Mouse (Mus musculus): ENCODE measurements at regions not wholly inside any gene's neighbourhood (a gene's known extent, or its start where the extent isn't known, plus 50 kb on each side); places are given as distances from the start of the nearest gene placed in this dataset.

GRCm38 (mm10) chr3:136549471-136549870 lies 120.5 kb upstream of the Ppp3ca start:
- Histone ChIP-seq H3K9me3 (replicated peaks; ENCODE audit: low read length) (no peaks in the 10 kb centered on the region), H3K4me2 (ENCODE audit: insufficient read depth, low read depth, poor library complexity, severe bottlenecking) (no peak overlapping the region), H3K4me1 (ENCODE audit: control insufficient read depth in 1 of 2, insufficient read depth in 2 of 2) (no peaks in the 10 kb centered on the region), H3K4me3 (replicated peaks in 1 of 3; ENCODE audit: low read depth in 2 of 3, low read length in 2 of 3, poor library complexity in 1 of 3) (no peak overlapping the region), H3K36me3 (replicated peaks in 1 of 2; ENCODE audit: control insufficient read depth in 1 of 2, insufficient read depth in 1 of 2, low read length in 1 of 2) (no peaks in the 10 kb centered on the region), H3K79me2 (replicated peaks; ENCODE audit: control insufficient read depth, extremely low read depth, insufficient read depth, poor library complexity, severe bottlenecking) (no peaks in the 10 kb centered on the region), H3K27ac (ENCODE audit: insufficient read depth, low read depth) (no peak overlapping the region), H3K27me3 (replicated peaks) (no peaks in the 10 kb centered on the region), H3K9ac (ENCODE audit: insufficient read depth, low read depth) (no peak overlapping the region)
- DNase-seq (ENCODE audit: extremely low read depth): no peak
- dilution Hi-C loops (cut with MboI; ENCODE audit: extremely low pct_ligation_motif_present, extremely low pct_unique_long_range_greater_than_20kb, low sequenced_read_pairs): no loop called here
- no peak for TF ChIP-seq ELF1 (IDR thresholded peaks at IDR 0.05; ENCODE audit: low read depth, low read length)
- TF ChIP-seq ZC3H11A (IDR thresholded peaks at IDR 0.05; ENCODE audit: low read depth, low read length): no peak
- no peak for TF ChIP-seq MAX (IDR thresholded peaks at IDR 0.05; ENCODE audit: low read length)
- TF ChIP-seq JUN (IDR thresholded peaks at IDR 0.05; ENCODE audit: insufficient read depth, low read depth, low read length): no peak
- no peak for TF ChIP-seq CHD1 (IDR thresholded peaks at IDR 0.05; ENCODE audit: low read depth, low read length)
- no peak for TF ChIP-seq KAT2A (IDR thresholded peaks at IDR 0.05; ENCODE audit: insufficient replicate concordance, low read length)
- no peak for TF ChIP-seq POLR2A (IDR thresholded peaks at IDR 0.05; ENCODE audit: low read depth, low read length)
- in situ Hi-C loops (cut with MboI; ENCODE audit: low pct_ligation_motif_present, low pct_unique_long_range_greater_than_20kb, low sequenced_read_pairs): no loop called here

- dilution Hi-C loops (cut with MboI; ENCODE audit: extremely low pct_ligation_motif_present, extremely low pct_unique_long_range_greater_than_20kb, low sequenced_read_pairs): no loop called here
- no peak for DNase-seq (ENCODE audit: extremely low read depth)
- H3K9ac ChIP-seq (ENCODE audit: insufficient read depth, low read depth): no peak overlapping the region
These were observed 138.3 kb upstream of the Ppp3ca start for GRCm38 (mm10) chr3:136531604-136532003.

GRCm38 (mm10) chr3:136508575-136508974 lies 161.3 kb upstream of the Ppp3ca start:
- Histone ChIP-seq H3K27me3 (replicated peaks) (no peaks in the 10 kb centered on the region), H3K4me1 (ENCODE audit: control insufficient read depth in 1 of 2, insufficient read depth in 2 of 2) (peaks cover 3 to 22% of the 10 kb centered on the region in 2 experiments; a peak in 2 of 4 replicates), H3K9me3 (replicated peaks; ENCODE audit: low read length) (peaks cover 2% of the 10 kb centered on the region), H3K9ac (ENCODE audit: insufficient read depth, low read depth) (no peak overlapping the region), H3K4me2 (ENCODE audit: insufficient read depth, low read depth, poor library complexity, severe bottlenecking) (no peak overlapping the region), H3K4me3 (replicated peaks in 1 of 3; ENCODE audit: low read depth in 2 of 3, low read length in 2 of 3, poor library complexity in 1 of 3) (no peak overlapping the region), H3K27ac (ENCODE audit: insufficient read depth, low read depth) (no peak overlapping the region), H3K36me3 (replicated peaks in 1 of 2; ENCODE audit: control insufficient read depth in 1 of 2, insufficient read depth in 1 of 2, low read length in 1 of 2) (no peaks in the 10 kb centered on the region), H3K79me2 (replicated peaks; ENCODE audit: control insufficient read depth, extremely low read depth, insufficient read depth, poor library complexity, severe bottlenecking) (no peaks in the 10 kb centered on the region)
- TF ChIP-seq USF1 (IDR thresholded peaks at IDR 0.05; ENCODE audit: low read depth, low read length): no peak
- no peak for TF ChIP-seq CHD1 (IDR thresholded peaks at IDR 0.05; ENCODE audit: low read depth, low read length)
- TF ChIP-seq MAX (IDR thresholded peaks at IDR 0.05; ENCODE audit: low read length): no peak
- TF ChIP-seq UBTF (IDR thresholded peaks at IDR 0.05; ENCODE audit: low read depth, low read length): no peak
- TF ChIP-seq CHD2 (IDR thresholded peaks at IDR 0.05; ENCODE audit: low read length): no peak
- no peak for TF ChIP-seq ZMIZ1 (IDR thresholded peaks at IDR 0.05; ENCODE audit: low read depth, low read length)
- no peak for TF ChIP-seq PAX5 (IDR thresholded peaks at IDR 0.05; ENCODE audit: low read length)
- TF ChIP-seq KAT2A (IDR thresholded peaks at IDR 0.05; ENCODE audit: insufficient replicate concordance, low read length): no peak
- no peak for TF ChIP-seq RCOR1 (conservative IDR thresholded peaks at IDR 0.05; ENCODE audit: low read depth, low read length)
- in situ Hi-C loops (cut with MboI; ENCODE audit: low pct_ligation_motif_present, low pct_unique_long_range_greater_than_20kb, low sequenced_read_pairs) (no loop called here), dilution Hi-C loops (cut with MboI; ENCODE audit: extremely low pct_ligation_motif_present, extremely low pct_unique_long_range_greater_than_20kb, low sequenced_read_pairs) (no loop called here)
- no peak for DNase-seq (ENCODE audit: extremely low read depth)

More at GRCm38 (mm10) chr3:136531604-136532003, 138.3 kb upstream of the Ppp3ca start:
- Histone ChIP-seq H3K4me3 (replicated peaks in 1 of 3; ENCODE audit: low read depth in 2 of 3, low read length in 2 of 3, poor library complexity in 1 of 3) (no peak overlapping the region), H3K4me2 (ENCODE audit: insufficient read depth, low read depth, poor library complexity, severe bottlenecking) (no peak overlapping the region), H3K4me1 (ENCODE audit: control insufficient read depth in 1 of 2, insufficient read depth in 2 of 2) (no peaks in the 10 kb centered on the region), H3K27ac (ENCODE audit: insufficient read depth, low read depth) (no peak overlapping the region), H3K9me3 (replicated peaks; ENCODE audit: low read length) (no peaks in the 10 kb centered on the region), H3K79me2 (replicated peaks; ENCODE audit: control insufficient read depth, extremely low read depth, insufficient read depth, poor library complexity, severe bottlenecking) (no peaks in the 10 kb centered on the region), H3K27me3 (replicated peaks) (no peaks in the 10 kb centered on the region), H3K36me3 (replicated peaks in 1 of 2; ENCODE audit: control insufficient read depth in 1 of 2, insufficient read depth in 1 of 2, low read length in 1 of 2) (no peaks in the 10 kb centered on the region)
- TF ChIP-seq ZKSCAN1 (IDR thresholded peaks at IDR 0.05; ENCODE audit: borderline replicate concordance, low read depth, low read length) (no peak), NELFE (IDR thresholded peaks at IDR 0.05; ENCODE audit: low read depth, low read length) (no peak), E2F4 (IDR thresholded peaks at IDR 0.05; ENCODE audit: insufficient replicate concordance, low read depth, low read length) (no peak), SIN3A (IDR thresholded peaks at IDR 0.05; ENCODE audit: low read length) (no peak), ZC3H11A (IDR thresholded peaks at IDR 0.05; ENCODE audit: low read depth, low read length) (no peak), TCF12 (IDR thresholded peaks at IDR 0.05; ENCODE audit: low read depth, low read length) (no peak), RAD21 (IDR thresholded peaks at IDR 0.05; ENCODE audit: low read depth, low read length) (no peak), HCFC1 (IDR thresholded peaks at IDR 0.05; ENCODE audit: low read depth, low read length) (no peak)
- in situ Hi-C loops (cut with MboI; ENCODE audit: low pct_ligation_motif_present, low pct_unique_long_range_greater_than_20kb, low sequenced_read_pairs): no loop called here

All from CH12.LX (cell line).